Mouse (Mus musculus) cortical plate, adult 2 months (tissue): ENCODE measurements at regions not wholly inside any gene's neighbourhood (a gene's known extent, or its start where the extent isn't known, plus 50 kb on each side); places are given as distances from the start of the nearest gene placed in this dataset.

ENCODE experiments used
- CTCF ChIP-seq: fragments of 200-500 bp; IDR thresholded peaks from 2 replicates; pipeline ENCODE4 v1.5.1; 2011; ENCODE audit warnings: mild to moderate bottlenecking, control low read depth, low read length; ENCODE audit not compliant: insufficient read depth; ENCODE audit errors: extremely low read depth
- POLR2A ChIP-seq: fragments of 200-500 bp; IDR thresholded peaks from 2 replicates; pipeline ENCODE4 v1.6.1; 2011; ENCODE audit warnings: mild to moderate bottlenecking, low read length, control low read depth; ENCODE audit not compliant: insufficient read depth; ENCODE audit errors: extremely low read depth

- no peak for TF ChIP-seq POLR2A
- no peak for TF ChIP-seq CTCF
Observed at GRCm38 (mm10) chr9:46443191-46444095, 123.7 kb upstream of the 4931429L15Rik start.
